Mouse (Mus musculus): Measurements from ENCODE around the gene Papln.

Papln gene

DNA sequence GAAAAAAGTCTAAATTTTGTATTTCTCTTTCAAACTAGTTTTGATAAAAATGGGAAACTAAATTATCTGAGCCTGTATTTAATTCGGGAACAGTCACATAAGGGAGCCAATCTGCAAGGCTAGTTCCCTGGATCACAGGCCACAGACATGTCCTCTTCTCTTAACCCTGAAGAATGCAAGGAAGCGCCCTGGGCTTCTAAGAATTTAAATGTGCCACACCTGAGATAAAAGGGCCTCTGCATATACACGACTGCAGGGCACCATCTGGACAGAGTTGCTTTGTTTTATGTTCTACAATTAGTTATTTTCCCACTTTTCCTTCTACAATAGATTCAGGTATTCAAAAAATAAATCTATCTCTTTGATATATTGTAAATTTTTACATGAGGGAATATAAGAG lies 67.0 kb downstream of the Papln start:
- no peak for DNase-seq (ENCODE audit: low spot score)

DNA sequence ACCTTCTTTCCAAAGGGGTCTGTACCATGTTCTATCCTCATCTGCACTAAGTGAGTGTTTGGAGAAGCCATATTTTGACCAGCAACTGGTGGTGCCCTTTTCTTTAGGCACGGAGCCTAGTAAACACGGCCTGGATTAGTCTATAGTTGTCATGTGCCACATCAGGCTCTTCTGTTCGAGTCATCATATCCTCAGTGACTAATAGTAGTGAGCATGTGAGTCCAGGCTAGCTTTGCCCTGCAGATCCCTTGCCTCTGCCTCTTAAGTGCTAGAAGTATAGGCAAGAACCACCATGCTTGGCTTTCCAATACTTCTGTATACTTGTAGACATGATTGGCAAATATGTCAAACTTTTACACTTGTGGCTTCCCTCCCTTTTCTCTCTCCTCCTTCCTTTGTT lies 70.5 kb downstream of the Papln start:
- no peak for DNase-seq (ENCODE audit: low spot score)

DNA sequence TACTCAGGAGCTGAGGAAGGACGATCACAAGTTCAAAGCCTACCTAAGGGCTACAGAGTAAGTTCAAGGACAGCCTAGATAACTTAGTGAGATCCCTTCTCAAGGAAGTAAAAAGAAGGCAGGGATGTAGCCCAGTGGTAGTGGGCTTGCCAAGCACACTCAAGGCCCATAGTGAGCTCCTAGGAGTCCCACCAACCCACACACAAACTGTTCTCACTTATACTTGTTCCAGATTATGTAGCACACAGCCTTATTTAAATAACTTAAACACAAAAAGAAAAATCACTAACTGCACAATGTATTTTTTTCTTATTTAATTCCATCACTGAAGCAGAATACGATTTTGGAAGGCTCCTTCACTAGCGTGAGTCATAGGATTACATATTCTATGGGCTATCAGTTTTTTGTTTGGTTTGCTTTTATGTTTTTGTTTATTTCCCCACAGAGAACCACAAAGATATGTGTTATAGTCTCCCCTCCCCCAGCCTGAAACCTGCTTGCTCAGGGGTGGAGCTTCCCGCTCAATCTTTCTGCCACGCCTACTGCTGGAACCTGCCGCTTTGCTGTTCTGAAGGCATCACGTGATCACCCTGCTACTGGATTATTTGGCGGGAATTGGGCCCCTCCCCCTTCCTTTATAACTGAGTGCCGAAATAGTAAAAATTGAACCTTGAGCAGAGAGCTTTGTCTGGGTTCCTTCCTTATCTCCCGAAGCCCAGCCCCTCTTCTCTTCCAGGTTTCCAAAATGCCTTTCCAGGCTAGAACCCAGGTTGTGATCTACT lies 78.2 kb downstream of the Papln start:
- DNase-seq (ENCODE audit: low spot score), result no peak

Data from MN1 (cell line).